Mouse (Mus musculus): ENCODE data around the gene Lpin3. TPM values are rescaled to one million over a fixed set of nuclear protein-coding genes. Genes with fewer than 3 reads are reported as not detected.

Lpin3 gene
- total and polyA plus RNA-seq, 3 experiments = 1.1 TPM; not detected in 2

GRCm38 (mm10) chr2:160940930-160941709 is 60.6 kb downstream of the Lpin3 start:
- TF ChIP-seq E2F4 (IDR thresholded peaks at IDR 0.05; ENCODE audit: insufficient replicate concordance, low read depth, low read length) (no peak), POLR2AphosphoS2 (IDR thresholded peaks at IDR 0.05; ENCODE audit: low read depth, low read length) (no peak), CHD1 (IDR thresholded peaks at IDR 0.05; ENCODE audit: low read depth, low read length) (no peak), ZKSCAN1 (IDR thresholded peaks at IDR 0.05; ENCODE audit: borderline replicate concordance, low read depth, low read length) (no peak), MAZ (IDR thresholded peaks at IDR 0.05; ENCODE audit: low read depth, low read length) (no peak), UBTF (IDR thresholded peaks at IDR 0.05; ENCODE audit: low read depth, low read length) (no peak), CHD2 (IDR thresholded peaks at IDR 0.05; ENCODE audit: low read length) (no peak), MAFK (IDR thresholded peaks at IDR 0.05; ENCODE audit: insufficient replicate concordance, low read length) (no peak), ZC3H11A (IDR thresholded peaks at IDR 0.05; ENCODE audit: low read depth, low read length) (no peak), KAT2A (IDR thresholded peaks at IDR 0.05; ENCODE audit: insufficient replicate concordance, low read length) (no peak), TCF12 (IDR thresholded peaks at IDR 0.05; ENCODE audit: low read depth, low read length) (no peak), JUND (conservative IDR thresholded peaks at IDR 0.05; ENCODE audit: low read depth, low read length) (no peak)
- peaks cover 0 to 10% of the 10 kb centered on the region in 2 experiments for H3K36me3 ChIP-seq (replicated peaks in 1 of 2; ENCODE audit: control insufficient read depth in 1 of 2, insufficient read depth in 1 of 2, low read length in 1 of 2)
- peaks cover under 1% of the 10 kb centered on the region for H3K27me3 ChIP-seq (replicated peaks)
- DNase-seq (ENCODE audit: extremely low read depth) = no peak
- H3K9me3 ChIP-seq (replicated peaks; ENCODE audit: low read length) = no peaks in the 10 kb centered on the region
- H3K4me2 ChIP-seq (ENCODE audit: insufficient read depth, low read depth, poor library complexity, severe bottlenecking) = no peak overlapping the region
- H3K4me3 ChIP-seq (replicated peaks in 1 of 3; ENCODE audit: low read depth in 2 of 3, low read length in 2 of 3, poor library complexity in 1 of 3) = no peak overlapping the region
- H3K27ac ChIP-seq (ENCODE audit: insufficient read depth, low read depth) = no peak overlapping the region
- H3K9ac ChIP-seq (ENCODE audit: insufficient read depth, low read depth) = no peak overlapping the region
- dilution Hi-C loops (cut with MboI; ENCODE audit: extremely low pct_ligation_motif_present, extremely low pct_unique_long_range_greater_than_20kb, low sequenced_read_pairs) (no loop called here), in situ Hi-C loops (cut with MboI; ENCODE audit: low pct_ligation_motif_present, low pct_unique_long_range_greater_than_20kb, low sequenced_read_pairs) (no loop called here)
- no peaks in the 10 kb centered on the region for H3K4me1 ChIP-seq (ENCODE audit: control insufficient read depth in 1 of 2, insufficient read depth in 2 of 2)
- H3K79me2 ChIP-seq (replicated peaks; ENCODE audit: control insufficient read depth, extremely low read depth, insufficient read depth, poor library complexity, severe bottlenecking) = no peaks in the 10 kb centered on the region

DNA sequence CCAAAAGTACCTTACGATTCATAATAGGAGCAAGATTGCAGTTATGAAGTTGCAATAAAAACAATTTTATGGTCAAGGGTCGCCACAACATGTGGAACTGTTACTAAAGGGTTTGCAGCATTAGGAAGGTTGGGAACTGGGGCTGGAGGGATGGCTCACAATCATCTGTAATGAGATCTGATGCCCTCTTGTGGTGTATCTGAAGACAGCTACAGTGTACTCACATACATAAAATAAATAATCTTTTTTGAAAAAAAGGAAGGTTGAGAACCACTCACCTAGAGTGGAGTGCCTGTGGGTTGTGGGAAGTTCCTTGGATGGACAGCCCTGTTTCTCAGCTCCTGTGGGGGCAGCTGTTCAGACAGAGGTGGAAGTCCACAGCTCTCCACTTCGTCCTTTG is 62.0 kb downstream of the Lpin3 start:
- Histone ChIP-seq H3K36me3 (replicated peaks in 1 of 2; ENCODE audit: control insufficient read depth in 1 of 2, insufficient read depth in 1 of 2, low read length in 1 of 2) (peaks cover 0 to 16% of the 10 kb centered on the region in 2 experiments), H3K9me3 (replicated peaks; ENCODE audit: low read length) (no peaks in the 10 kb centered on the region), H3K27me3 (replicated peaks) (no peaks in the 10 kb centered on the region), H3K79me2 (replicated peaks; ENCODE audit: control insufficient read depth, extremely low read depth, insufficient read depth, poor library complexity, severe bottlenecking) (no peaks in the 10 kb centered on the region), H3K27ac (ENCODE audit: insufficient read depth, low read depth) (no peak overlapping the region), H3K4me1 (ENCODE audit: control insufficient read depth in 1 of 2, insufficient read depth in 2 of 2) (no peaks in the 10 kb centered on the region), H3K9ac (ENCODE audit: insufficient read depth, low read depth) (no peak overlapping the region), H3K4me2 (ENCODE audit: insufficient read depth, low read depth, poor library complexity, severe bottlenecking) (no peak overlapping the region), H3K4me3 (replicated peaks in 1 of 3; ENCODE audit: low read depth in 2 of 3, low read length in 2 of 3, poor library complexity in 1 of 3) (no peak overlapping the region)
- in situ Hi-C loops (cut with MboI; ENCODE audit: low pct_ligation_motif_present, low pct_unique_long_range_greater_than_20kb, low sequenced_read_pairs) (no loop called here), dilution Hi-C loops (cut with MboI; ENCODE audit: extremely low pct_ligation_motif_present, extremely low pct_unique_long_range_greater_than_20kb, low sequenced_read_pairs) (no loop called here)
- TF ChIP-seq NELFE (IDR thresholded peaks at IDR 0.05; ENCODE audit: low read depth, low read length) = no peak
- no peak for TF ChIP-seq ELF1 (IDR thresholded peaks at IDR 0.05; ENCODE audit: low read depth, low read length)
- TF ChIP-seq PAX5 (IDR thresholded peaks at IDR 0.05; ENCODE audit: low read length) = no peak
- TF ChIP-seq JUN (IDR thresholded peaks at IDR 0.05; ENCODE audit: insufficient read depth, low read depth, low read length) = no peak
- no peak for TF ChIP-seq MAZ (IDR thresholded peaks at IDR 0.05; ENCODE audit: low read depth, low read length)
- no peak for TF ChIP-seq CHD1 (IDR thresholded peaks at IDR 0.05; ENCODE audit: low read depth, low read length)
- TF ChIP-seq ETS1 (conservative IDR thresholded peaks at IDR 0.05; ENCODE audit: low read depth, low read length) = no peak
- TF ChIP-seq SMC3 (IDR thresholded peaks at IDR 0.05; ENCODE audit: low read depth, low read length) = peak; percentile 37
- TF ChIP-seq CTCF (conservative IDR thresholded peaks at IDR 0.05 in 1 of 2, IDR thresholded peaks at IDR 0.05 in 1 of 2; ENCODE audit: low read depth in 2 of 2, low read length in 2 of 2) = peak; percentile 6 to 50; a peak in 2 of 4 replicates
- peak; percentile 31 for TF ChIP-seq RAD21 (IDR thresholded peaks at IDR 0.05; ENCODE audit: low read depth, low read length)
- TF ChIP-seq HCFC1 (IDR thresholded peaks at IDR 0.05; ENCODE audit: low read depth, low read length) = no peak
- no peak for TF ChIP-seq KAT2A (IDR thresholded peaks at IDR 0.05; ENCODE audit: insufficient replicate concordance, low read length)
- TF ChIP-seq E2F4 (IDR thresholded peaks at IDR 0.05; ENCODE audit: insufficient replicate concordance, low read depth, low read length) = no peak
- DNase-seq (ENCODE audit: extremely low read depth) = no peak

All from CH12.LX (cell line).